Mouse (Mus musculus) kidney, adult 8-10 months (tissue): ENCODE results near the gene BC035044.
"Not testable (repeated sequence)": the region's sequence is repeated elsewhere in the genome, so short reads cannot be mapped to it uniquely, and the experiment has no call there.

Experiments used
- DNase-seq, 2 experiments: peaks; one replicate each; pipeline ENCODE4 v3.0.0; 2022

The BC035044 gene

GRCm38 (mm10) chr6:128890948-128891355 lies at the start of gene BC035044:
BC035044 (minus strand) TSS chr6:128891126.
- no peak for DNase-seq

- DNase-seq = not testable (repeated sequence)
These were observed 45.2 kb upstream of the BC035044 start for GRCm38 (mm10) chr6:128935889-128936665.

GRCm38 (mm10) chr6:128934081-128934480 lies 43.2 kb upstream of the BC035044 start, which contains the start of gene Clec2g:
Clec2g (plus strand) TSS chr6:128934381.
- not testable (repeated sequence) for DNase-seq

GRCm38 (mm10) chr6:128933050-128933449 lies 42.1 kb upstream of the BC035044 start:
- DNase-seq = no peak

- no peak for DNase-seq
These were observed 26.4 kb upstream of the BC035044 start for GRCm38 (mm10) chr6:128917322-128917721.

GRCm38 (mm10) chr6:128913598-128914254 lies 22.8 kb upstream of the BC035044 start:
- DNase-seq = no peak

GRCm38 (mm10) chr6:128900796-128901552 lies 10.0 kb upstream of the BC035044 start:
- not testable (repeated sequence) for DNase-seq

GRCm38 (mm10) chr6:128900044-128900443 lies 9.1 kb upstream of the BC035044 start:
- no peak for DNase-seq

GRCm38 (mm10) chr6:128895404-128896001 lies 4.6 kb upstream of the BC035044 start:
- no peak for DNase-seq

GRCm38 (mm10) chr6:128888834-128889233 lies 2.1 kb downstream of the BC035044 start:
- DNase-seq = no peak

GRCm38 (mm10) chr6:128887091-128887790 lies 3.7 kb downstream of the BC035044 start, which contains the start of gene Clec2i:
Clec2i (plus strand) TSS chr6:128887588.
- DNase-seq = not testable (repeated sequence)

- DNase-seq = no peak
These were observed 18.9 kb downstream of the BC035044 start for GRCm38 (mm10) chr6:128871910-128872610.

GRCm38 (mm10) chr6:128868861-128869260 lies 22.1 kb downstream of the BC035044 start:
- DNase-seq = no peak

GRCm38 (mm10) chr6:128857976-128858375 lies 33.0 kb downstream of the BC035044 start:
- DNase-seq = no peak

GRCm38 (mm10) chr6:128856250-128856649 lies 34.7 kb downstream of the BC035044 start:
- DNase-seq = peak; percentile 78 to 85

- DNase-seq = no peak
These were observed 35.4 kb downstream of the BC035044 start for GRCm38 (mm10) chr6:128855477-128855876.

- DNase-seq = no peak
These were observed 36.0 kb downstream of the BC035044 start for GRCm38 (mm10) chr6:128854895-128855294.

- DNase-seq = peak; percentile 62 to 78
These were observed 36.7 kb downstream of the BC035044 start for GRCm38 (mm10) chr6:128854024-128854820.

- no peak for DNase-seq
These were observed 38.2 kb downstream of the BC035044 start for GRCm38 (mm10) chr6:128852766-128853165.

GRCm38 (mm10) chr6:128851151-128851550 lies 39.8 kb downstream of the BC035044 start:
- DNase-seq = no peak

- DNase-seq = peak; percentile 56 to 58
These were observed 40.3 kb downstream of the BC035044 start for GRCm38 (mm10) chr6:128850671-128851070.
